In genomic region chr2:144428659-144429058, GRCm38 (mm10) we compare ENCODE assay signal across 18 mouse cellular contexts. TPM values are rescaled to one million over a fixed set of nuclear protein-coding genes. Genes with fewer than 3 reads are reported as not detected.
"Had no signal": no experiment of that assay in that cellular context is flagged by ENCODE, and none has a peak within 500 bp of the region (broad histone marks: within the 10 kb centered on the region; RNA-seq: fewer than 3 reads in every experiment).

No protein-coding gene starts in this region.

- H3K36me3 ChIP-seq: limb, embryonic 10.5 days; limb, embryonic 13.5 days; liver, embryonic 12.5 days; liver, embryonic 15.5 days; midbrain, embryonic 12.5 days; neural tube, embryonic 13.5 days had no signal

- DNase-seq: liver; lung, adult 2 months; retina, postnatal 1 day; thymus, adult 2 months; thymus, postnatal 25 days had no signal

- H3K4me1 ChIP-seq: limb, embryonic 13.5 days; liver, embryonic 12.5 days; liver, embryonic 15.5 days; midbrain, embryonic 12.5 days; neural tube, embryonic 13.5 days had no signal

- H3K27ac ChIP-seq: hindbrain, postnatal 0 days; limb, embryonic 10.5 days; limb, embryonic 13.5 days; liver, embryonic 12.5 days; liver, embryonic 15.5 days; macrophage; midbrain, embryonic 12.5 days; neural tube, embryonic 13.5 days had no signal

- H3K27me3 ChIP-seq: limb, embryonic 13.5 days; liver, embryonic 12.5 days; liver, embryonic 15.5 days; midbrain, embryonic 12.5 days; neural tube, embryonic 13.5 days had no signal

- H3K9ac ChIP-seq: limb, embryonic 13.5 days; liver, embryonic 12.5 days; liver, embryonic 15.5 days; midbrain, embryonic 12.5 days; neural tube, embryonic 13.5 days had no signal

- ATAC-seq: hindbrain, postnatal 0 days; inflammation-experienced regulatory T-cells, adult 6 months; liver, embryonic 12.5 days; midbrain, embryonic 16.5 days had no signal

- H3K9me3 ChIP-seq: limb, embryonic 10.5 days; limb, embryonic 13.5 days; liver, embryonic 12.5 days; liver, embryonic 15.5 days; midbrain, embryonic 12.5 days; neural tube, embryonic 13.5 days had no signal

- H3K4me2 ChIP-seq: limb, embryonic 13.5 days; liver, embryonic 12.5 days; liver, embryonic 15.5 days; midbrain, embryonic 12.5 days; neural tube, embryonic 13.5 days had no signal

- H3K4me3 ChIP-seq: limb, embryonic 10.5 days; limb, embryonic 13.5 days; liver, embryonic 12.5 days; liver, embryonic 15.5 days; midbrain, embryonic 12.5 days; myocyte; neural tube, embryonic 13.5 days had no signal

RNA-seq across cellular contexts. Expression of gene Pet117, which starts 59.9 kb away (rescaled TPM):
- polyA plus RNA-seq: kidney, adult 2 months; kidney, embryonic 14.5 days; limb, embryonic 13.5 days; liver, embryonic 12.5 days; lung, adult 2 months; midbrain, embryonic 12.5 days; thymus, adult 2 months had no signal
